Mouse (Mus musculus) myocyte (in vitro differentiated cells): ENCODE results near the gene Slc15a3. TPM values are rescaled to one million over a fixed set of nuclear protein-coding genes. Genes with fewer than 3 reads are reported as not detected.

Source experiments
- H3K27me3 ChIP-seq: one replicate; pipeline ENCODE4 v1.6.1; 2011; ENCODE audit not compliant: control insufficient read depth, insufficient read depth, insufficient read length
- H3K36me3 ChIP-seq: one replicate; pipeline ENCODE4 v1.6.1; 2011; ENCODE audit not compliant: control insufficient read depth, insufficient read depth
- H3K4me2 ChIP-seq: one replicate; pipeline ENCODE4 v1.6.1; 2011; ENCODE audit warnings: low read depth, control low read depth
- H3K4me3 ChIP-seq: one replicate; pipeline ENCODE4 v1.5.1; 2011; ENCODE audit warnings: mild to moderate bottlenecking, control low read depth, moderate library complexity
- H3K79me2 ChIP-seq: one replicate; pipeline ENCODE4 v1.6.1; 2011; ENCODE audit not compliant: control insufficient read depth, insufficient read depth
- H3ac ChIP-seq: one replicate; pipeline ENCODE4 v1.6.1; 2011; ENCODE audit not compliant: control insufficient read depth, insufficient read length
- CEBPB ChIP-seq: IDR thresholded peaks from 2 replicates; pipeline ENCODE4 v1.6.1; 2011; ENCODE audit warnings: mild to moderate bottlenecking, moderate library complexity; ENCODE audit not compliant: poor library complexity, insufficient read depth, severe bottlenecking
- E2F4 ChIP-seq: IDR thresholded peaks from one replicate; pipeline ENCODE4 v1.6.1; 2011; ENCODE audit warnings: mild to moderate bottlenecking, control low read depth, moderate library complexity; ENCODE audit not compliant: insufficient read depth
- MAX ChIP-seq: IDR thresholded peaks from one replicate; pipeline ENCODE4 v1.6.1; 2011; ENCODE audit warnings: low read depth, mild to moderate bottlenecking, control low read depth
- MYOD1 ChIP-seq, 3 experiments: IDR thresholded peaks; one replicate each; pipeline ENCODE4 v1.6.1; 2011; ENCODE audit warnings: control low read depth in 2 of 3, low read depth in 2 of 3, mild to moderate bottlenecking in 2 of 3, moderate library complexity in 1 of 3; ENCODE audit not compliant: insufficient read length in 2 of 3, control insufficient read depth in 1 of 3
- MYOG ChIP-seq, 3 experiments: IDR thresholded peaks; one replicate each; pipeline ENCODE4 v1.6.1; 2011; ENCODE audit warnings: control low read depth in 2 of 3, low read depth in 2 of 3, mild to moderate bottlenecking in 2 of 3; ENCODE audit not compliant: insufficient read length in 2 of 3, control insufficient read depth in 1 of 3, insufficient read depth in 1 of 3
- POLR2A ChIP-seq: IDR thresholded peaks from one replicate; pipeline ENCODE4 v1.6.1; 2011; ENCODE audit warnings: low read depth, mild to moderate bottlenecking, control low read depth, moderate library complexity; ENCODE audit not compliant: insufficient read length
- POLR2AphosphoS2 ChIP-seq: IDR thresholded peaks from one replicate; pipeline ENCODE4 v1.6.1; 2011; ENCODE audit warnings: low read depth, control low read depth; ENCODE audit not compliant: insufficient read length
- REST ChIP-seq: IDR thresholded peaks from one replicate; pipeline ENCODE4 v1.6.1; 2011; ENCODE audit warnings: mild to moderate bottlenecking, control low read depth, moderate library complexity; ENCODE audit not compliant: insufficient read depth, insufficient read length
- SRF ChIP-seq: IDR thresholded peaks from one replicate; pipeline ENCODE4 v1.6.1; 2011; ENCODE audit warnings: low read depth; ENCODE audit not compliant: control insufficient read depth, insufficient read length
- TCF12 ChIP-seq: IDR thresholded peaks from one replicate; pipeline ENCODE4 v1.6.1; 2011; ENCODE audit warnings: mild to moderate bottlenecking, control low read depth; ENCODE audit not compliant: poor library complexity, insufficient read depth, severe bottlenecking
- TCF3 ChIP-seq: IDR thresholded peaks from one replicate; pipeline ENCODE4 v1.6.1; 2011; ENCODE audit warnings: low read depth, control low read depth; ENCODE audit not compliant: insufficient read length
- USF1 ChIP-seq: IDR thresholded peaks from one replicate; pipeline ENCODE4 v1.6.1; 2011; ENCODE audit warnings: low read depth, mild to moderate bottlenecking, control low read depth, moderate library complexity
- polyA plus RNA-seq: library from polyadenylated mRNA; unstranded; fragments of >200 nt; fragmentation: generic; extraction: Trizol; gene quantifications from one replicate; pipeline ENCODE4 v1.2.1, GENCODE M21; 2012; ENCODE audit warnings: missing spikeins

Gene Slc15a3
- polyA plus RNA-seq, 1 experiment, result 0.02 TPM

GRCm38 (mm10) chr19:10904927-10905727, 65.6 kb downstream of the Slc15a3 start:
- H3K36me3 ChIP-seq, result peaks cover 49% of the 10 kb centered on the region
- H3K4me3 ChIP-seq, result no peak overlapping the region
- H3K4me2 ChIP-seq, result peak overlapping the region; percentile 42
- TF ChIP-seq TCF12, result peak; percentile 42
- TF ChIP-seq MAX, result no peak
- no peak for TF ChIP-seq POLR2A
- no peak for TF ChIP-seq POLR2AphosphoS2
- TF ChIP-seq REST, result no peak
- no peak for TF ChIP-seq SRF
- TF ChIP-seq TCF3, result no peak
- peak; percentile 45 to 62 (median 58) for TF ChIP-seq MYOD1 (IDR thresholded peaks at IDR 0.05; ENCODE audit: control insufficient read depth in 1 of 3, insufficient read length in 2 of 3, low read depth in 2 of 3)
- TF ChIP-seq USF1, result no peak
- no peak for TF ChIP-seq CEBPB
- TF ChIP-seq E2F4, result no peak
- peak in 2 of 3 experiments; percentile 68 to 71 for TF ChIP-seq MYOG (IDR thresholded peaks at IDR 0.05; ENCODE audit: control insufficient read depth in 1 of 3, insufficient read depth in 1 of 3, insufficient read length in 2 of 3, low read depth in 2 of 3)
- no peak overlapping the region for H3ac ChIP-seq
- no peaks in the 10 kb centered on the region for H3K79me2 ChIP-seq
- H3K27me3 ChIP-seq, result no peaks in the 10 kb centered on the region

- TF ChIP-seq E2F4 (no peak), POLR2AphosphoS2 (no peak), POLR2A (no peak), MYOG (IDR thresholded peaks at IDR 0.05; ENCODE audit: control insufficient read depth in 1 of 3, insufficient read depth in 1 of 3, insufficient read length in 2 of 3, low read depth in 2 of 3) (no peak), TCF3 (no peak), USF1 (no peak)
- Histone ChIP-seq H3K27me3 (no peaks in the 10 kb centered on the region), H3K79me2 (no peaks in the 10 kb centered on the region), H3K36me3 (peaks cover 44% of the 10 kb centered on the region), H3K4me2 (peak overlapping the region; percentile 42), H3K4me3 (no peak overlapping the region), H3ac (no peak overlapping the region)
Observed at GRCm38 (mm10) chr19:10905728-10906000, 66.1 kb downstream of the Slc15a3 start.

DNA sequence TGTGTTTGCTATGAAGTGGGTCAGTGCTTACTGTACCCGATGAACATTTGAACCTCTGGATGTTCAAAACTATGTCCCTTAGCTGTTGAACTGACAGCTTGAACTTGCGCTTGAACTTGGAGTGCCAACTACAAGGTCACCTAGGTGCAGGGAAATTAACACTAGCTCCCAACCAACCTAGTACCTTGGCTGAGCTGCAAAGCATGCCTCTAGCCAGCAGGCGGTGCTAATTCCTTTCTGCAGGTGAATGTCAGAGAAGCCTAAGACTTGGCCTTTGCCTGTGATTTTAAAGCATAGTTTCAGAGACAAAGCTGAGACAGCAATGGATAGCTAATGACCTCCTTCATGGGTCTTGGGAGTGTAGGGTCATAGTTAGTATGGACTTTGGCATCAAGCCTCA, 68.4 kb downstream of the Slc15a3 start:
- no peak overlapping the region for H3K4me2 ChIP-seq
- no peaks in the 10 kb centered on the region for H3K79me2 ChIP-seq
- H3K36me3 ChIP-seq, result peaks cover 23% of the 10 kb centered on the region
- no peak overlapping the region for H3K4me3 ChIP-seq
- H3K27me3 ChIP-seq, result no peaks in the 10 kb centered on the region
- no peak overlapping the region for H3ac ChIP-seq
- TF ChIP-seq TCF12 (no peak), CEBPB (no peak), TCF3 (no peak), POLR2A (no peak)

Other genes with a start within 250 kb of the Slc15a3 start
- gene Ddb1, start 234.4 kb upstream of the Slc15a3 start, polyA plus RNA-seq, result 571 TPM
- gene Tkfc, start 234.1 kb upstream of the Slc15a3 start, polyA plus RNA-seq, result 16.7 TPM
- 0.05 TPM for gene Vwce, start 205.5 kb upstream of the Slc15a3 start, polyA plus RNA-seq
- gene Pga5, start 161.7 kb upstream of the Slc15a3 start, polyA plus RNA-seq, result 0.04 TPM
- 30.2 TPM for gene Vps37c, start 151.0 kb upstream of the Slc15a3 start, polyA plus RNA-seq
- gene Cd5, start 100.7 kb upstream of the Slc15a3 start, polyA plus RNA-seq, result not detected
- gene Cd6, start 9.7 kb upstream of the Slc15a3 start, polyA plus RNA-seq, result not detected
- 118 TPM for gene Tmem132a, start 30.2 kb downstream of the Slc15a3 start, polyA plus RNA-seq
- 223 TPM for gene Tmem109, start 42.3 kb downstream of the Slc15a3 start, polyA plus RNA-seq
- gene Prpf19, start 55.5 kb downstream of the Slc15a3 start, polyA plus RNA-seq, result 222 TPM
- gene Zp1, start 80.9 kb downstream of the Slc15a3 start, polyA plus RNA-seq, result 0.05 TPM
- gene Ptgdr2, start 97.4 kb downstream of the Slc15a3 start, polyA plus RNA-seq, result 0.10 TPM
- gene Ccdc86, start 109.5 kb downstream of the Slc15a3 start, polyA plus RNA-seq, result 33.1 TPM
- gene Ms4a10, start 134.9 kb downstream of the Slc15a3 start, polyA plus RNA-seq, result 0.30 TPM
- gene Ms4a15, start 153.5 kb downstream of the Slc15a3 start, polyA plus RNA-seq, result not detected
- gene Ms4a18, start 178.3 kb downstream of the Slc15a3 start, polyA plus RNA-seq, result 0.04 TPM
- 0.17 TPM for gene Ms4a8a, start 241.4 kb downstream of the Slc15a3 start, polyA plus RNA-seq